Mouse (Mus musculus) NIH3T3 (cell line): Measurements from ENCODE around the gene Celf2.
A peak's percentile ranks its signal among the peaks of the same experiment; 100 is the strongest.
"Not testable (repeated sequence)": the region's sequence is repeated elsewhere in the genome, so short reads cannot be mapped to it uniquely, and the experiment has no call there.

Experiments
- DNase-seq: peaks from one replicate; pipeline ENCODE4 v3.0.0-alpha.2; 2012; ENCODE audit warnings: low read depth

The Celf2 gene

DNA sequence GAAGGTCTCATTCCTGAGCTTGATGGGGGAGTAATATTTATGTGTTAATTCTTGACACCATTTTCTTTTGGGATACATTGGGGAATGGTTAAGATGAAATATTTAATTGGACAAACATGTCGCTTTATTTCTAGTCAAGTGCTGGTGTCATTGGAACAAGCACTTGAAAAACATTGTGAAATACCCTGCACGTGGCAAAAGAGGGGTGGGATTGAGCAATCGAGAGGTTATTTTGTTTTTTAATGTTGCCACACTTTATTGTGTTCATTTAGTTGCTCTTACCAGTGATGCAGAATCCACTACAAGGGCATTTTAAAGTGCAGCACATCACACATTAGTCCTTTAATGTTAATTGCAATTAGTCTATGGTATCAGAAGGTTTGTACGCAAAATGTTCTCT lies 242.2 kb downstream of the Celf2 start:
- DNase-seq = peak; percentile 8

DNA sequence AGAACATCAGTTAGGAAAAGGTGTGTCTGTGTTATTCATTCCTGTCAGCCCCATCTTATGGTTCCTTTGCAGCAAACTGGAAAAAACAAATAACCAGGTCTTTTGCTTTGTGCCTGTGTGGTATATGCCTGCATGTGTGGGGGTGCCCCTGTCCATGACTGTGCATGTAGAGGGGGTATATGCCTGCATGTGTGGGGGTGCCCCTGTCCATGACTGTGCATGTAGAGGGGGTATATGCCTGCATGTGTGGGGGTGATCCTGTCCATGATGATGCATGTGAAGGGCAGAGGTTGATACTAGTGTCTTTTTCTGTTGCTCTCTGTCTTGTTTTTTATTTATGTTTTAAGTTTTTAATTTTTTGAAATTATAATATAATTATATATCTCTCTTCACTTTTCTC lies 246.7 kb downstream of the Celf2 start:
- DNase-seq = not testable (repeated sequence)

DNA sequence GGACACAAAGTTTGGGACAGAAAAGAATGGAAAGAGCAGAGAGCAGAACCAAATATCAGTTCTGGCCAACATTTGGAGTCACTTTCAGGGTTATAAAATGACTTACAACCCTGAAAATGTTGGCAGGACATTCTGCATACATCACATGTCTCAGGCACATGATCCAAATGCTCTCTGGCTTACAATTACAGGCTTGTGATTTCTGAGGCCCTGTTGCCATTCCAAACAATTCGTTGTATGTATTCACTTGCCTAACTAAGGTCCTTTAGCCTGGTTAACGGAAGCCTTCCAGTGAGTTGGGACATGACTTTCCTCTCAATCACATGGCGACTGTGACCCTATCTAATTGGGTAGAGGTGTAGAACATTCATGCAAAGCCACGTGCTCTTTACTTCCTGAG lies 249.2 kb downstream of the Celf2 start:
- peak; percentile 50 for DNase-seq

DNA sequence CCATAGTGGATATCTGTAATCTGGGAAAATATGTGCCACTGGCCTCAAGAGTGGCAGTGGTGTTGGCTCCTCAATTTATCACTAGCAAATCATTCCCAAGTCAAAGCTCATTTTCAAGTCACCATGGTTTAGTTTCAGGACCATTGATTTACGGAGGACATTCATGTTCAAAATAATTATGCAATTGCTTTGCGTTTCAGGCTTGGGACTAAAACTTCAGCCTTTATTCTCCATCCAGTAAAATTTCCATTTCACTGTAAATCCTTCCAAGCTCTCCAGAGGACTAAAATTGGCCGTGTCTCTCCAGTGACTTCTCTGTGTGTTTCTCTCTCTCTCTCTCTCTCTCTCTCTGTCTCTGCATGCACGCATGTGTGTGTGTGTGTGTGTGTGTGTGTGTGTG lies 249.7 kb downstream of the Celf2 start:
- no peak for DNase-seq

DNA sequence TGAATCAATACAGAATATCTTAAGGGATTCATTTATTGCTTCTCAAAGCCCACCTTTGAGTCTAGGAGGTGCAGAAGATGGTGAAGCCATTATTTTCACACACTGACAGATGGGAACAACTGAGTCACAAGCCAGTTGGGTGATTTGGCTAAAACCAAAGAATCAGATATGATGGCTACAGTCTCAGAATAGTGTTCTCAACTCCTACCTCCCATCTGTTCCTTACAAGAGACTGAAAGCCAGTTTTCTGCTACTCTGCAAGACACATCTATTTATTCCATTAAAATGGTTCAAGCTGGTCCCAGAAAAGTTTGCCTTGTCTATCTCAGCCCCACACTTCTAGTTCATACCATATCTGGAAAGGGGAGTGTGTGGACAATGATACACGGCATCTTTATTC lies 253.3 kb downstream of the Celf2 start:
- DNase-seq = no peak

DNA sequence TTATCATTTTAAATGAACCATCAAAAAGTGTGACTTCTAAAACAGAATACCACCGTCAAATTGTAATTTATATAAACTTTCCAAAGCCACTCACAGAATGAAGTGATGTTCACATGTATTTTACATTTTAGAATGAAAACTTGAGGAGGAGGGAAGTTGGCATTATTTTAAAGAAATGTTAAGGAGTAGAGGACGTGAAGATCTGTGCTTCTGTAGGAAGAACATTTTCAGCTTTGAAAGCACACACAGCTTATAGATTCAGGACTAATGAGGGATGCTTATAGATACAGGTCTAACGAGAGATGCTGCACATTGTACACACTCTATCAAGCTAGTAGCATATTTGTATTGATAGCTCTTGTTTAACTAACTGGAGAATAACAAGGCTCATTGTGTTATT lies 254.0 kb downstream of the Celf2 start:
- no peak for DNase-seq

DNA sequence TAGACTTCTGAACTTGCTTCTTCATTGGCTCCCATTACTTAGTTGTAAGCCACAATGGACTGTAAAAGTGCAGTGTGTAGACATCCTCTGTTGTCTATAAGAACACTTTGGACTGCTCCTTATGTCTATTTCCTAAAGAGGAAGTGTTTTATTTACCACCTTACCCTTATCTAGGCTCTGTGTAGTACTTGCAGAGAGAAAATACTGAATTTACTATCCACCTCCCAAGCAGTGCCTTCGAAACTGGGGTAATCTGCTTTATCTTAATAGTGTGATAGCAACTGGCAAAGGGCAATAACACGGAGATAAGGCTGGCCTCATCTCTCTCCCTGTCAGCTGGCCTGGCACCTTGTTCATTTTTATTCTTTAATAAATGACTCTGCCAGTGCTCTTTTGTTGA lies 259.0 kb downstream of the Celf2 start:
- no peak for DNase-seq

DNA sequence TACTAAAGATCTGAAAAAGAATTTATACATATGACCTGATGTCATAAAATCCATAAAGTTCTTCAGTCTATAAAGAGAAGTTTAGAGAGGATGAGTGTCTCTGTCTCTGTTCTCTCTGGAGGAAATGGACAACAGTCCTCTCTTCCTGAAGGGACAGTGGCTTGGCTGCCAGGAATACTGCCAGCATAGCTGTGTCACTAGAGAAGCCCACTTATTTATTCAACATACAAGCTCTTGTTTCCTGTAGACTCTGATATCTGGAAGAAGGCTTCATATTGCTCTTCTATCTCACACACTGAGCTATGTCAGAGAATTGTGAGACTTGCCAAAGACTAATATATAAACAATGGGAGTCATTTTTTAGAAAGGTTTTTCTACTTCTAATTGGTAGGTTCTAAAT lies 260.4 kb downstream of the Celf2 start:
- DNase-seq = no peak

DNA sequence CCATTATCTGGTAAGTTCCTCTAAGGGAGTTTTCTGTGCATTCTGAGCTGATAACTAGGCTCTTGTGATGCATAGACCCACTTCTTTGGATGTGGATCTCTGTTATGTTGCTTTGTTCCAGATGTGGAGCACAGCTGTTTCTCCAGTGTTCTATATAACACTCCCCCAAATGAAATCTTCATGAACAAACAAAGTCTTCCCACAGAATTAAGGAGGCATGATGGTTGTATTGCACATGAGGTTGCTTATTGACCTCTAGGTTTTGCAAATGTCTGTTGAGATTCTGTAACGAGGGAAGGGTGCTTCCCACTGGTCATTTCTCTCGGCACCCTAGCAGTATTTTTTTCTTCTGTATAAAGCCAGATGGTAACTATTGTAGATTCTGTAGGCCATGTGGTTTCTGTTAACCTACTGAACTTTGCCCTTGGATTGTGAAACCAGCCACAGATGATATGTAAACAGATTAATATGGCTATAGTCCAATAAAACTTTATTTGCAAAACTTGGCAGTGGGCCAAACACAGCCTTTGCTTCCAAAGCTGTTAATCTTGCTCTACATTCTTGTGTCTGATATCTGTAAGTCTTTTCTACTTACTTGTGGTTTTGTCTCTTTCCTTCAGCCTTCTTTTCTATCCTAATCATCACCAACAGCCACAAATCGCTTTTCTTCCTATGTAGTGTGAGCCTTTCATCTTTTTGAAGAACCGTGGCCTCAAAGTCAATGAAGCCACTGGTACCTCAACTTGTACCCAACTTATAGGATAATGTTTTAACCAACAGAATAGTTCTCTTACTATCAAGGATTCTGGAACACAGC lies 263.2 kb downstream of the Celf2 start:
- peak; percentile 95 for DNase-seq

DNA sequence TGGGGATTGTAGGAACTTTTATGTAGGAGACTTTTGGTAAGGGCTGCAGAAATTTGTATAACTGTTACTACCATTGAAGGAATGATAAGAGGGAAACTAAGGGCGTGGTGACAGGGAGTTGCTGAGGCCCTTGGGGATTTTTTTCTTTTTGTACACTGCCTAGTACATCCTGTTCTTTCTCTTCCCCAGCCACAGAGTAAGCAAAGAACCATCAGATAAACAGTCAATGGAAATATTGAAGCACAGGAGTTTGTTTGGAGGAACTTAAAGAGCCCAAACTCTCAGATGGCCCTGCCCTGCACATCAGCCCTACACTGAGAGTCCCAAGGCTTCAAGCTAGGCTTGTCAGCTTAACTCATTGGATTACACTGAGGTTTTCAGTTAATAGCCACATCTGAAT lies 267.2 kb downstream of the Celf2 start:
- no peak for DNase-seq

DNA sequence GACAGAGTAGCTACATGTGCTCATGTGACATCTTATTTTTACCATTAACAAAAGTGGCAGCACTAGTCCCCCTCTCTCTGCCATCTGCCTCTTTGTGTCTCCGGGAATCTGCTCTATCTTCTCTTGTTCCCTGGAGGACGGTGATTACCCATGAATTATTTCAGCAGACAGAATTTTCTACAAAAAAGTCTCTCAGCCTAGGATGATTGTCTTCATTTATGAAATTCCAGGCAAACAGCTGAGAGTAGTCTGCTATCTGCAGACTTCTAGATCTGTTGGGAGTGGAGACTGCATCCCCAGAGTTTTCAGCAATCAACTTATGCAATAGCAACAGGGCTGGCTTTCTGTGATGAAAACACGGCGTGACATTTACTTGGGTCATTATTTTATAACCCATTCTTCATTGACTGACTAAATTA lies 267.8 kb downstream of the Celf2 start:
- DNase-seq = no peak

DNA sequence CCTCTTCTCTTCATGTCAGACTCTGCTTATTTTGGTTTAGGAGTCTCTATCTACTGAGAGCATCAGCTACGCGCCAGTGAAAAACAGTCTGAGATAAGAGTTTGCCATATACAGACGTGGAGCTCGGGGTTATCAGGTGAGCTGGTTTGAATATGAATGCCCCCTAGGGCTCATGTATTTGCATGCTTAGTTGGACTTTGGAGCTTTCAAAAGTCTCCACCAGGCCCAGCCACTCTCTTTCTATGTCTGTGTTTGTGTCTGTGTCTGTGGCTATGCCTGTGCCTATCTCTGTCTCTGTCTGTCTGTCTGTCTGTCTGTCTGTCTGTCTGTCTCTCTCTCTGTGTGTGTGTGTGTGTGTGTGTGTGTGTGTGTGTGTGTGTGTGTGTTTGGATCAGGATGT lies 272.1 kb downstream of the Celf2 start:
- DNase-seq = no peak

DNA sequence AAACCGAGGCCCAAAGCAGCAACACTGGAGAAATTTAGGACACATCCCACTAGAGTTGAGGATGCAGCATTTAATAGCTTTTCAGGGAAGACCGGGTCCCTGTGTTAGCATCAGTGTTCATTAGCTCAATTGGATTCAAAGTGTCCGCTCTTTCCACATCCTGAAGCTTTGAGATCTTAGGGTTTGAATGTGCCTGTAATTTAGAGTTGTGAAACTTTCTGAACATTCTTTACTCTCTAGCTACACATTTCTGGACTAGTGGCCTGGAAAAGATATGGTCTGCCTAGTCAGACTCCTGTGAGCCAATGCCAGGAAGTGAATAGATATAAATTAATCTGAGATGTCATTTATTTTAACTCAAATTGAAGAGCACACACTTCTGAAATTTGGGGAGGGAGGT lies 272.9 kb downstream of the Celf2 start:
- DNase-seq = no peak

DNA sequence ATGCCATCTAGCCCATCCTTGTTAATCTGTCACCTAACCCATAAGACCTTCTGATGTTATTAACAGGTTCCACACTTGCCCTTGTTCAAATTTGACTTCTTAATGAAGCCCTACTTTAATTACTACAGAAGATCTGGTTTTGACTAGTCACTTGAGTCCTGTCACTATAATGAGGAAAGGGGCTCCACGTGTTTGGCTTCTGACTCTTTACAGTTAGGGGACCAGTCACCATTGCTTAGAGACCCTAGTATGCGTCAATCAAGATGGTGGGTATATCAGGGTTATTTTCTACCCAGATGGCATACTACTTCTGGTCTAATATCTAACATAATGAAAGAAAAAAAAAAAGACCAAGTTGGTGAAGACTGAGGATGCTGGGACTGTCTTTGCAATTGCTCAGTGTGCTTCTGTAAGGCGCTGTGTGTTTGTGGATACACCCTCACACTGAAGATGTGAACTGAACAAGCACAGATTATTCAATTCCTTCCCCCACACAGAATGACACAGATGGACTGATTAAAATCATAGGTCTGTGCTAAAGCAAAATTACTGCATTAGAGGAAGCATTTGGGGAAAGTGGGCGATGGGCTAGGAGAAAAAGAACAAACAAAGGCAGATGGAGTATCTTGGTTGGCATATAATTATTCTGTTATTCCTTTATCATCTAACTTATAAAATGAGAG lies 274.2 kb downstream of the Celf2 start:
- DNase-seq = no peak

DNA sequence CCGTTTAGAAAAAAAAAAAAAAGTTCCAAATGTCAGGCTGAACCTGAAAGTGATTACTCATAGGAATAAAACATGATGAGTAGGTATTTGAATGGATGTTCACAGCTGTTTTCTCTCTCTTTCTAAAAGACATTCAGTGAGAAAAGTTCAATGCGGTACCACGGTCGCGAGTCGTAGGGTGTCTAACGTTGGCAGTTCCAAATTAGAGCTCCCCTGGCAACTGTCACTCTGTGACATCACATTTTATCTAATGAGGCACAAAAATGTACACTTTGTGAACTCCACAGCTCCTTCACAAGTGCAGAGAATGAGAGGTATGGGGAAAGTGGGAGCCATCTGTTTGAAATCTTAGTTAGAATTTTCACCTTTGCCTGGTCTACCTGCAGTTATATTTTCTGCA lies 274.8 kb downstream of the Celf2 start:
- DNase-seq = no peak

DNA sequence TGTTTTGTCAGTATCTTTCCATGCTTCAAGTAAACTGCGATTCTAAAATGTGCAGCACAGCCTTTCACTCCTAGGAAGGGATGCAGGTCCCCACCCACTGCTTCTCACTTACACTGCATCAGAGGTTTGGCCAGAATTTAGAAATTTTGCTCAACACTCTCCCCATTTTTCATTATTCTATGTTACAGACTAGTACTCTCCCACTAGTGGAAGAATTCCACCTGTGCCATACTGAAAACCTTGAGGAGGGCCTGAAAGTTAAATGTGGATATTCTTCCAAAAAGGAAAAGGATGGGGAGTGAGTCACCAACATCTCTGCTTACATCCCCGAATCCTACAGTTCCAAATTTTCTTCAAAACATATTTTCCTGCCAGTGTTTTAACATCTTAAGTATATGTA lies 276.0 kb downstream of the Celf2 start:
- DNase-seq = no peak

DNA sequence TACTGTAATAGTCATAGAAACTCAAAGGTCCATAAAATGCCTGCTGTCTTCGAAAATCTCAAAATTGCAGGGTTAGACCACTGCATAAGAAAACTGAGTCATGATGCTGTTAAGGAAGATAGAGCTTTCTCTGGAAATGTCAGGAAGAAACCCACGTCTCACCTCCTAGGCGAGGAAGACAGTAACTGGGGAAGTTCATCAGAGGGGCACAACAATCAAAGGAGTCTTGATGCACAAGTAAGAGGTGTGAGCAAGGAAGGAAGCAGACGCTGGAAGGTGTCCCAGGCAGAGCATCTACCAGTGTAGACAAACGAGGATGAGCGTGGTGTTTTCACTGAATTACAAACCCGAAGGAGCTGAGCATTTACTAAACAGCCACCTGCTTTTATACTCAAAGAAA lies 282.6 kb downstream of the Celf2 start:
- no peak for DNase-seq

DNA sequence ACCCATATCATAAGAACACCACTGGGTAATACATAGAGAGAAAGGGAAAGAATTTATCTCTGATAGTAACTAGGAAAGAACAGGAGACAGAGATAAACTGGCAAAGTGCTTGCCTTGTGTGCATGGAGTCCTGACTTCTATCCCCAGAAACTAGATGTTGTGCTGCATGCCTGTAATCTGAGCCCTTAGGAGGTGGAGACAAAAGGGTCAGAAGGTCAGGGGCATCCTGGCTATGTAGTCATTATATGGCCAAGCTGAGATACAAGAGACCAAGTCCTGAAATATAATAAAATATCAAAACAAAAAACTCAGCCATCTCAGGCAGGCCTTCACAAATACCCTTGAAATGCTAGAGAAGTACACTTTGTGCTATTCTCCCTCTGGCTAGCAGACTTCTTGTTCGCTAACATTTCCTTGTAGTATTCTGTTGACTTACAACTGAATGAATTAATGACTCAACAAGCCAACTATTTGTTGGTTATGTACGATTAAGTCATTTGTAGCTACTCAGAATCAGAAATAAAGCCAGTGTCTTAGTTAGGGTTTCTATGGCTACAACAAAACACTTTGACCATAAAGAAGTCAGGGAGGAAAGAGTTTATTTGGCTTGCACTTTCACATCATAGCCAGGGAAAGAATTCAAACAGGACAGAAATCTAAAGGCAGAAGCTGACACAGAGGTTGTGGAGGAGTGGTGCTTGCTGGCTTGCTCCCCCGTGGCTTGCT lies 284.9 kb downstream of the Celf2 start:
- no peak for DNase-seq

DNA sequence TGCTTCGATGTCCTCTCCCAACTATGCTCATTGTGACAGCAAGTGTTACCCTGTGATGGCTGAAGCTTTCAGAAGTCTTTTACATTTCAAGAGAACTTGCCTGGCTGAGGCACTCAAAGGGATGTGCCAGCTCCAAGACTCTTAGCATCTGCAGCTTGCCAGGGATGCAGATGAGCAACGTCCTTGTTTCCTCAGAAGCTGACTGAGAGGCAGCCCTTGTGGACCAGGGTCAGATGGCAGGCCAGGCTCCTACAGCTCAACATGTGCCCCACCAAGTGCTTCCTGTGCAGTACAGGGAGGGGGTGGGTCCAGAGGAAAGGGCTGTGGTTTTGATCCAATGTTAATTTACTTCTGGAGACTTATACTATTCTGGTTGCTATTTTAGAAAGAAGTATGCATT lies 285.8 kb downstream of the Celf2 start:
- no peak for DNase-seq

DNA sequence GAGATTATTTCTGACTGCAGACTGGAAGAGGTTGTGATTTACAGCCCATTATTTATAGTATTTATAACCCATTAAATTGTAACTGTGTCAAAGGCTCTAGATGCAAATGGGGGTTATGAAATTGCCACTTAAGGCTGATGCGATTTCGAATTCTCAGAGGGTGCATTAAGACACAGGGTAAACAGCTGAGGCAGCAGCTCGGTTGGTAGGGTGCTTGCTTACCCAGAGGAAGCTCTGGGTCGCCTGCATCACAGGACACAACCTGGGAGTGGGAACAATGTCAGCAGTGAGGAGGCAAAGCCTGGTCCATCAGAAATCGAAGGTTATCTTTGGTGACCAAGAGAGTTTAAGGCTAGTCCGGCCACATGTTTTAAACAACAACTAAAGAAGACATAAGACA lies 286.5 kb downstream of the Celf2 start:
- no peak for DNase-seq

DNA sequence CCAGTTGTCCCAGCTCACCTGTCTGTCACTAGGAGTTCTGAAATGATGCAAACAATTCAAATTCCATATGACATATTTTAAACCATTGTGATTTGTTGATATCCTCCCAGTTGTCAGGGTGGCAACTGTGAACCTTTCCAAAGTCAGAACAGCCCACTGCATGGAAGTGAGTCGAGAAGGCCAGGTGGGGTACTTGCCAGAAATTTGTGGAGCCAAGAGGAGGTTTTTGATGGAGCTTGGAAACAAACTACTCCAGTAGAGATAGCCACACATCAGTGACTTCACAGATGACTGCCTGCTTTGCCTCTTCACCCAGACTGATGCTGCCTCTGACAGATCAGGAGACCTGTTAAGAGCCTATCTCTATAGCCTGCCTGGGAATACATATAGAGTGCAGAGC lies 287.5 kb downstream of the Celf2 start:
- no peak for DNase-seq

DNA sequence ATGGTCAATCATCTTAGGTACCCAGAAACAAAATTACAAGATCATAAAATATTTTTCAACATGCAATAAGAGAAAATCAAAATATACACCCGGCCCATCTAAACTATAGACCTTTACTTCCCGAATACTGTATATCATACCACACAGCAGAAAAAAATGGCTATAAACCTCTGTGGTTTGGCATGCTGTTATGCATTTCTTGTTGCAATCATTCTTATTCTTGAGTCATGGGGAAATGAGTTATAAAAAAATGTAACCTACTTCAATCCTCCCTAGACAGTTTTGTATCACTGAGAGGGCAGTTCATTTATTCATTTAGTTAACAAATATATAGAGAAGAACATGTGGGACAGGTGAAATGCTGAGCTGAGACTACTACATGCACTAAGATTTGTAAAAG lies 291.3 kb downstream of the Celf2 start:
- peak; percentile 61 for DNase-seq
